Mouse (Mus musculus) brain, embryonic 14.5 days (tissue): Measurements from ENCODE around the gene Glrx5. TPM values are rescaled to one million over a fixed set of nuclear protein-coding genes. Genes with fewer than 3 reads are reported as not detected.

ENCODE experiments used
- DNase-seq: peaks from one replicate; pipeline ENCODE4 v3.0.0-alpha.2; 2011; ENCODE audit warnings: low read depth
- CTCF ChIP-seq: fragments of 200-500 bp; IDR thresholded peaks from 2 replicates; pipeline ENCODE4 v1.5.1; 2012; ENCODE audit warnings: inconsistent platforms, mild to moderate bottlenecking, moderate library complexity, borderline replicate concordance; ENCODE audit not compliant: insufficient read depth, insufficient read length; ENCODE audit errors: extremely low read depth
- POLR2A ChIP-seq: fragments of 200-500 bp; IDR thresholded peaks from 2 replicates; pipeline ENCODE4 v1.6.1; 2012; ENCODE audit warnings: mild to moderate bottlenecking, inconsistent platforms, borderline replicate concordance; ENCODE audit not compliant: poor library complexity, insufficient read depth, insufficient read length, severe bottlenecking; ENCODE audit errors: extremely low read depth
- polyA plus RNA-seq: library from polyadenylated mRNA; depleted of rRNA; stranded (reverse); fragments of >200 nt; gene quantifications from 2 replicates; pipeline ENCODE4 v1.2.3, GENCODE M21; 2012

Gene Glrx5
- polyA plus RNA-seq, 1 experiment, result 71.3 TPM

GRCm38 (mm10) chr12:105008150-105008549 is 24.3 kb upstream of the Glrx5 start:
- no peak for DNase-seq
- TF ChIP-seq POLR2A, result no peak
- no peak for TF ChIP-seq CTCF

GRCm38 (mm10) chr12:105008752-105009178 is 23.7 kb upstream of the Glrx5 start:
- DNase-seq, result peak; percentile 64
- TF ChIP-seq POLR2A (no peak), CTCF (no peak)

GRCm38 (mm10) chr12:105009370-105010212 is 22.9 kb upstream of the Glrx5 start, which contains the start of gene Syne3:
Syne3 (minus strand) TSS chr12:105009809.
- peak; percentile 50 for DNase-seq
- TF ChIP-seq POLR2A (no peak), CTCF (no peak)

GRCm38 (mm10) chr12:105010213-105010790 is 22.2 kb upstream of the Glrx5 start:
- TF ChIP-seq POLR2A (no peak), CTCF (no peak)
- DNase-seq, result no peak

- DNase-seq, result no peak
- TF ChIP-seq CTCF (no peak), POLR2A (no peak)
Measured at GRCm38 (mm10) chr12:105011589-105011988, 20.9 kb upstream of the Glrx5 start.

GRCm38 (mm10) chr12:105012314-105012713 is 20.2 kb upstream of the Glrx5 start:
- no peak for TF ChIP-seq CTCF
- TF ChIP-seq POLR2A, result no peak

GRCm38 (mm10) chr12:105013065-105013464 is 19.4 kb upstream of the Glrx5 start:
- TF ChIP-seq POLR2A (no peak), CTCF (no peak)
- peak; percentile 14 for DNase-seq

More at GRCm38 (mm10) chr12:105012314-105012713, 20.2 kb upstream of the Glrx5 start:
- DNase-seq, result no peak

GRCm38 (mm10) chr12:105016199-105016598 is 16.3 kb upstream of the Glrx5 start:
- peak; percentile 58 for DNase-seq
- TF ChIP-seq POLR2A, result no peak
- no peak for TF ChIP-seq CTCF

GRCm38 (mm10) chr12:105016639-105017038 is 15.8 kb upstream of the Glrx5 start:
- DNase-seq, result peak; percentile 57
- TF ChIP-seq CTCF (no peak), POLR2A (no peak)

GRCm38 (mm10) chr12:105019359-105020219 is 12.9 kb upstream of the Glrx5 start:
- TF ChIP-seq POLR2A, result no peak
- TF ChIP-seq CTCF, result no peak
- peak; percentile 71 for DNase-seq

- DNase-seq, result no peak
- TF ChIP-seq POLR2A (no peak), CTCF (no peak)
Measured at GRCm38 (mm10) chr12:105021441-105022069, 10.9 kb upstream of the Glrx5 start.

- peak; percentile 29 for DNase-seq
- TF ChIP-seq CTCF (no peak), POLR2A (no peak)
Measured at GRCm38 (mm10) chr12:105022141-105022540, 10.3 kb upstream of the Glrx5 start.
